Mouse (Mus musculus) kidney, embryonic 14.5 days (tissue): Measurements from ENCODE around the gene Rrp9. TPM values are rescaled to one million over a fixed set of nuclear protein-coding genes. Genes with fewer than 3 reads are reported as not detected.

ENCODE experiments used
- ATAC-seq: fragments of 200-750 bp; cut with Nextera tagmentation; 2 replicates; pipeline ENCODE4 v1.8.0; 2017; ENCODE audit warnings: moderate number of reproducible peaks, mild to moderate bottlenecking, moderate TSS enrichment, moderate library complexity; ENCODE audit not compliant: low FRiP score, low TSS enrichment
- H3K27ac ChIP-seq: fragments of 300-500 bp; sonication (generic); 2 replicates; pipeline ENCODE4 v1.5.1; 2014; ENCODE audit warnings: low read depth, mild to moderate bottlenecking, low read length, moderate library complexity, mixed read lengths
- H3K27me3 ChIP-seq: fragments of 300-500 bp; sonication (generic); 2 replicates; pipeline ENCODE4 v1.6.1; 2014; ENCODE audit warnings: mild to moderate bottlenecking, low read length; ENCODE audit not compliant: control insufficient read depth, insufficient read depth
- H3K36me3 ChIP-seq: fragments of 300-500 bp; sonication (generic); 2 replicates; pipeline ENCODE4 v1.6.1; 2014; ENCODE audit warnings: low read length, mixed read lengths; ENCODE audit not compliant: control insufficient read depth, insufficient read depth
- H3K4me1 ChIP-seq: fragments of 300-500 bp; sonication (generic); 2 replicates; pipeline ENCODE4 v1.6.1; 2014; ENCODE audit warnings: low read length, mixed read lengths; ENCODE audit not compliant: control insufficient read depth, insufficient read depth
- H3K4me2 ChIP-seq: fragments of 300-500 bp; sonication (generic); replicated peaks from 2 replicates; pipeline ENCODE4 v1.6.1; 2014; ENCODE audit warnings: low read depth, mild to moderate bottlenecking, low read length
- H3K4me3 ChIP-seq: fragments of 300-500 bp; sonication (generic); 2 replicates; pipeline ENCODE4 v1.5.1; 2014; ENCODE audit warnings: mild to moderate bottlenecking, low read length
- H3K9ac ChIP-seq: fragments of 300-500 bp; sonication (generic); 2 replicates; pipeline ENCODE4 v1.6.1; 2014; ENCODE audit warnings: low read depth, mild to moderate bottlenecking, low read length, moderate library complexity
- H3K9me3 ChIP-seq: fragments of 300-500 bp; sonication (generic); 2 replicates; pipeline ENCODE4 v1.6.1; 2016; ENCODE audit warnings: low read length; ENCODE audit not compliant: control insufficient read depth
- WGBS: fragments of 180-500 bp; shearing (Covaris S2); extraction: QIAGEN DNeasy Blood & Tissue Kit; methylation state at CpG from one replicate; pipeline ENCODE4 v1.1.7; 2014; 5-methylcytosine and 5-hydroxymethylcytosine counted together
- polyA plus RNA-seq: library from polyadenylated mRNA; unstranded; fragments of >200 nt; fragmentation: Nextera tagmentation; extraction: Ambion mirVana; gene quantifications from 2 replicates; pipeline ENCODE4 v1.2.1, GENCODE M21; 2014

The Rrp9 gene
- polyA plus RNA-seq, 1 experiment from 2014 or later = 49.3 TPM

- Histone ChIP-seq H3K4me2 (no peak within 1 kb of the TSS), H3K9ac (no peak within 1 kb of the TSS), H3K4me1 (no peaks in the 10 kb centered on the region), H3K4me3 (no peak within 1 kb of the TSS), H3K9me3 (no peaks in the 10 kb centered on the region), H3K27ac (no peak within 1 kb of the TSS), H3K27me3 (no peaks in the 10 kb centered on the region), H3K36me3 (no peaks in the 10 kb centered on the region)
- no peak for ATAC-seq
- WGBS = 84% methylated on average over 4 of the region's 4 CpGs
Observed at GRCm38 (mm10) chr9:106514273-106514672, 38.5 kb downstream of the Rrp9 start, which contains the start of gene Iqcf5. Gene Iqcf5 (plus strand): TSS chr9:106514573.

- H3K9ac ChIP-seq = no peak overlapping the region
- no peak overlapping the region for H3K4me3 ChIP-seq
- H3K4me1 ChIP-seq = no peaks in the 10 kb centered on the region
- no peaks in the 10 kb centered on the region for H3K36me3 ChIP-seq
- 77% methylated on average over 2 of the region's 2 CpGs for WGBS
- H3K27ac ChIP-seq = no peak overlapping the region
- ATAC-seq = no peak
- no peak overlapping the region for H3K4me2 ChIP-seq
- H3K9me3 ChIP-seq = no peaks in the 10 kb centered on the region
- no peaks in the 10 kb centered on the region for H3K27me3 ChIP-seq
Observed at GRCm38 (mm10) chr9:106519433-106519832, 43.7 kb downstream of the Rrp9 start.

- Histone ChIP-seq H3K27ac (no peak overlapping the region), H3K9me3 (no peaks in the 10 kb centered on the region), H3K4me3 (no peak overlapping the region), H3K36me3 (no peaks in the 10 kb centered on the region), H3K4me2 (no peak overlapping the region), H3K27me3 (no peaks in the 10 kb centered on the region), H3K9ac (no peak overlapping the region), H3K4me1 (no peaks in the 10 kb centered on the region)
- WGBS = 81% methylated on average over 8 of the region's 8 CpGs
- ATAC-seq = no peak
Observed at GRCm38 (mm10) chr9:106519909-106520308, 44.1 kb downstream of the Rrp9 start.

- Histone ChIP-seq H3K4me1 (no peaks in the 10 kb centered on the region), H3K27ac (no peak overlapping the region), H3K27me3 (no peaks in the 10 kb centered on the region), H3K4me3 (no peak overlapping the region), H3K9ac (no peak overlapping the region), H3K36me3 (no peaks in the 10 kb centered on the region), H3K4me2 (no peak overlapping the region), H3K9me3 (no peaks in the 10 kb centered on the region)
- 24% methylated on average over 3 of the region's 3 CpGs for WGBS
- no peak for ATAC-seq
Observed at GRCm38 (mm10) chr9:106531833-106532232, 56.1 kb downstream of the Rrp9 start.

GRCm38 (mm10) chr9:106534296-106534695, 58.5 kb downstream of the Rrp9 start:
- Histone ChIP-seq H3K4me1 (no peaks in the 10 kb centered on the region), H3K9me3 (no peaks in the 10 kb centered on the region), H3K36me3 (no peaks in the 10 kb centered on the region), H3K4me3 (no peak overlapping the region), H3K27ac (no peak overlapping the region), H3K27me3 (no peaks in the 10 kb centered on the region), H3K9ac (no peak overlapping the region), H3K4me2 (no peak overlapping the region)
- 93% methylated on average over 7 of the region's 7 CpGs for WGBS
- ATAC-seq = no peak

- Histone ChIP-seq H3K4me2 (no peak overlapping the region), H3K4me3 (no peak overlapping the region), H3K36me3 (no peaks in the 10 kb centered on the region), H3K9me3 (no peaks in the 10 kb centered on the region), H3K27me3 (no peaks in the 10 kb centered on the region), H3K4me1 (no peaks in the 10 kb centered on the region), H3K27ac (no peak overlapping the region), H3K9ac (no peak overlapping the region)
- WGBS = 90% methylated on average over 11 of the region's 11 CpGs
- no peak for ATAC-seq
Observed at GRCm38 (mm10) chr9:106534975-106535374, 59.2 kb downstream of the Rrp9 start.

Other genes with a start within 250 kb of the Rrp9 start
- 71.8 and 95.3 TPM in 2 replicates for gene Alas1, start 227.3 kb upstream of the Rrp9 start, polyA plus RNA-seq
- gene Poc1a, start 194.9 kb upstream of the Rrp9 start, polyA plus RNA-seq = 25.6 and 29.1 TPM in 2 replicates
- 25.5 and 26.3 TPM in 2 replicates for gene Dusp7, start 107.3 kb upstream of the Rrp9 start, polyA plus RNA-seq
- gene Rpl29, start 46.5 kb upstream of the Rrp9 start, polyA plus RNA-seq = 1,370 and 1,590 TPM in 2 replicates
- gene Acy1, start 37.6 kb upstream of the Rrp9 start, polyA plus RNA-seq = 41.1 and 44.5 TPM in 2 replicates
- gene Abhd14b, start 28.5 kb upstream of the Rrp9 start, polyA plus RNA-seq = 18.7 and 25.6 TPM in 2 replicates
- 50.2 and 58.8 TPM in 2 replicates for gene Abhd14a, start 28.3 kb upstream of the Rrp9 start, polyA plus RNA-seq
- gene Pcbp4, start 22.7 kb upstream of the Rrp9 start, polyA plus RNA-seq = 129 and 147 TPM in 2 replicates
- 0.37 and 0.66 TPM in 2 replicates for gene Gpr62, start 10.0 kb upstream of the Rrp9 start, polyA plus RNA-seq
- gene Parp3, start 986 bp downstream of the Rrp9 start, polyA plus RNA-seq = 1.9 and 2.7 TPM in 2 replicates
- not detected in 2 replicates for gene Iqcf1, start 24.0 kb downstream of the Rrp9 start, polyA plus RNA-seq
- not detected in 2 replicates for gene Iqcf5, start 38.6 kb downstream of the Rrp9 start, polyA plus RNA-seq
- gene Iqcf3, start 85.7 kb downstream of the Rrp9 start, polyA plus RNA-seq = not detected in 2 replicates
- gene Iqcf4, start 95.0 kb downstream of the Rrp9 start, polyA plus RNA-seq = not detected in 2 replicates
- gene Iqcf6, start 150.6 kb downstream of the Rrp9 start, polyA plus RNA-seq = not detected in 2 replicates
- gene Grm2, start 180.1 kb downstream of the Rrp9 start, polyA plus RNA-seq = not detected in 2 replicates
- gene Tex264, start 210.0 kb downstream of the Rrp9 start, polyA plus RNA-seq = 42.5 and 58.2 TPM in 2 replicates